Mouse (Mus musculus) CH12.LX (cell line): ENCODE results near the gene Gm17655. TPM values are rescaled to one million over a fixed set of nuclear protein-coding genes. Genes with fewer than 3 reads are reported as not detected.

Experiments
- DNase-seq: peaks from one replicate; pipeline ENCODE4 v3.0.0-alpha.2; 2013; ENCODE audit errors: extremely low read depth
- H3K27ac ChIP-seq: 2 replicates; pipeline ENCODE4 v1.5.1; 2012; ENCODE audit warnings: low read depth, mild to moderate bottlenecking, control low read depth, moderate library complexity; ENCODE audit not compliant: insufficient read depth
- H3K27me3 ChIP-seq: replicated peaks from 2 replicates; pipeline ENCODE3; 2012; ENCODE audit warnings: inconsistent platforms
- H3K36me3 ChIP-seq, 2 experiments: replicated peaks in 1 of 2; 2 replicates each; pipeline versions ENCODE3 to v1.6.1; 2012; ENCODE audit warnings: inconsistent platforms in 1 of 2, low read length in 1 of 2, mild to moderate bottlenecking in 1 of 2, mixed read lengths in 1 of 2, moderate library complexity in 1 of 2; ENCODE audit not compliant: control insufficient read depth in 1 of 2, insufficient read depth in 1 of 2
- H3K4me1 ChIP-seq, 2 experiments: 2 replicates each; pipeline ENCODE4 v1.6.1; 2012; ENCODE audit warnings: inconsistent platforms in 1 of 2, moderate library complexity in 1 of 2; ENCODE audit not compliant: insufficient read depth in 2 of 2, control insufficient read depth in 1 of 2
- H3K4me2 ChIP-seq: 2 replicates; pipeline ENCODE4 v1.6.1; 2012; ENCODE audit warnings: low read depth, mild to moderate bottlenecking, control low read depth; ENCODE audit not compliant: poor library complexity, insufficient read depth, severe bottlenecking
- H3K4me3 ChIP-seq, 3 experiments: fragments of 150-350 bp in 1 of 3; sonication (generic) in 1 of 3; replicated peaks in 1 of 3; 2 replicates each; pipeline versions ENCODE3 to v1.5.1; 2011 to 2012; ENCODE audit warnings: low read depth in 2 of 3, low read length in 2 of 3, mild to moderate bottlenecking in 2 of 3, moderate library complexity in 2 of 3, control low read depth in 1 of 3, improper control_type of control experiment in 1 of 3, inconsistent platforms in 1 of 3, mixed read lengths in 1 of 3; ENCODE audit not compliant: poor library complexity in 1 of 3
- H3K79me2 ChIP-seq: replicated peaks from 2 replicates; pipeline ENCODE4 v1.6.1; 2012; ENCODE audit warnings: mild to moderate bottlenecking, moderate library complexity; ENCODE audit not compliant: control insufficient read depth, poor library complexity, insufficient read depth, severe bottlenecking; ENCODE audit errors: extremely low read depth
- H3K9ac ChIP-seq: 2 replicates; pipeline ENCODE4 v1.6.1; 2012; ENCODE audit warnings: low read depth, mild to moderate bottlenecking, control low read depth, moderate library complexity; ENCODE audit not compliant: insufficient read depth
- H3K9me3 ChIP-seq: replicated peaks from 2 replicates; pipeline ENCODE3; 2012; ENCODE audit warnings: low read length, inconsistent platforms, mixed read lengths
- CHD1 ChIP-seq: IDR thresholded peaks from 2 replicates; pipeline ENCODE4 v1.6.1; 2012; ENCODE audit warnings: low read depth, low read length, improper control_type of control experiment, inconsistent platforms
- CTCF ChIP-seq, 2 experiments: IDR thresholded peaks in 1 of 2; conservative IDR thresholded peaks in 1 of 2; 2 replicates each; pipeline ENCODE4 v1.5.1; 2011 to 2012; ENCODE audit warnings: low read depth in 2 of 2, low read length in 2 of 2, improper control_type of control experiment in 1 of 2, inconsistent platforms in 1 of 2, mild to moderate bottlenecking in 1 of 2, moderate library complexity in 1 of 2
- EP300 ChIP-seq: IDR thresholded peaks from 2 replicates; pipeline ENCODE4 v1.6.1; 2011; ENCODE audit warnings: low read length, improper control_type of control experiment
- ETS1 ChIP-seq: conservative IDR thresholded peaks from 2 replicates; pipeline ENCODE4 v1.6.1; 2012; ENCODE audit warnings: low read depth, mild to moderate bottlenecking, inconsistent platforms, low read length, improper control_type of control experiment, moderate library complexity
- JUN ChIP-seq: IDR thresholded peaks from 2 replicates; pipeline ENCODE4 v1.6.1; 2011; ENCODE audit warnings: low read depth, mild to moderate bottlenecking, low read length, improper control_type of control experiment, moderate library complexity; ENCODE audit not compliant: insufficient read depth
- MAFK ChIP-seq: IDR thresholded peaks from 2 replicates; pipeline ENCODE4 v1.6.1; 2011; ENCODE audit warnings: low read length, improper control_type of control experiment; ENCODE audit not compliant: insufficient replicate concordance
- MAZ ChIP-seq: IDR thresholded peaks from 2 replicates; pipeline ENCODE4 v1.6.1; 2012; ENCODE audit warnings: low read depth, mild to moderate bottlenecking, inconsistent platforms, low read length, improper control_type of control experiment, moderate library complexity
- MYC ChIP-seq: IDR thresholded peaks from 2 replicates; pipeline ENCODE4 v1.6.1; 2011; ENCODE audit warnings: low read depth, mild to moderate bottlenecking, improper control_type of control experiment, low read length
- NRF1 ChIP-seq: IDR thresholded peaks from 2 replicates; pipeline ENCODE4 v1.6.1; 2014; ENCODE audit warnings: low read depth, mild to moderate bottlenecking, inconsistent platforms, low read length, improper control_type of control experiment, moderate library complexity
- POLR2A ChIP-seq: IDR thresholded peaks from 2 replicates; pipeline ENCODE4 v1.6.1; 2011; ENCODE audit warnings: low read depth, mild to moderate bottlenecking, improper control_type of control experiment, low read length
- POLR2AphosphoS2 ChIP-seq: IDR thresholded peaks from 2 replicates; pipeline ENCODE4 v1.6.1; 2011; ENCODE audit warnings: low read depth, low read length, improper control_type of control experiment
- RCOR1 ChIP-seq: conservative IDR thresholded peaks from 2 replicates; pipeline ENCODE4 v1.6.1; 2012; ENCODE audit warnings: low read depth, mild to moderate bottlenecking, inconsistent platforms, low read length, improper control_type of control experiment
- SIN3A ChIP-seq: IDR thresholded peaks from 2 replicates; pipeline ENCODE4 v1.6.1; 2012; ENCODE audit warnings: low read length, improper control_type of control experiment, inconsistent platforms
- TBP ChIP-seq: conservative IDR thresholded peaks from 2 replicates; pipeline ENCODE4 v1.6.1; 2011; ENCODE audit warnings: low read depth, low read length, improper control_type of control experiment
- UBTF ChIP-seq: IDR thresholded peaks from 2 replicates; pipeline ENCODE4 v1.6.1; 2012; ENCODE audit warnings: low read depth, mild to moderate bottlenecking, inconsistent platforms, low read length, improper control_type of control experiment, moderate library complexity
- ZC3H11A ChIP-seq: IDR thresholded peaks from 2 replicates; pipeline ENCODE4 v1.6.1; 2012; ENCODE audit warnings: low read depth, mild to moderate bottlenecking, inconsistent platforms, low read length, improper control_type of control experiment
- ZKSCAN1 ChIP-seq: IDR thresholded peaks from 2 replicates; pipeline ENCODE4 v1.6.1; 2012; ENCODE audit warnings: low read depth, inconsistent platforms, low read length, improper control_type of control experiment, borderline replicate concordance
- dilution Hi-C: fragments of 300-500 bp; cut with MboI; formaldehyde crosslinking; loops from 2 replicates; pipeline ENCODE4 v1.14.3; 2020; ENCODE audit warnings: low sequenced_read_pairs; ENCODE audit not compliant: extremely low pct_unique_long_range_greater_than_20kb, extremely low pct_ligation_motif_present
- in situ Hi-C: fragments of 300-500 bp; cut with MboI; formaldehyde crosslinking; loops from 3 replicates; pipeline ENCODE4 v1.14.3; 2019; ENCODE audit warnings: low sequenced_read_pairs, low pct_ligation_motif_present, low pct_unique_long_range_greater_than_20kb, mixed read lengths
- polyA plus RNA-seq: library from polyadenylated mRNA; unstranded; fragments of >175 nt; gene quantifications from 2 replicates; pipeline ENCODE4 v1.2.1, GENCODE M21; 2012; ENCODE audit warnings: low read depth; ENCODE audit not compliant: insufficient read length
- total RNA-seq, 2 experiments: library from RNA; depleted of rRNA; stranded (reverse); fragments of 300-350 nt in 1 of 2; fragments of >200 nt in 1 of 2; gene quantifications; 2 replicates each; pipeline ENCODE4 v1.2.3; 2012 to 2014

Gene Gm17655
- total and polyA plus RNA-seq, 3 experiments: 2.3 to 4.7 (median 2.6) TPM

DNA sequence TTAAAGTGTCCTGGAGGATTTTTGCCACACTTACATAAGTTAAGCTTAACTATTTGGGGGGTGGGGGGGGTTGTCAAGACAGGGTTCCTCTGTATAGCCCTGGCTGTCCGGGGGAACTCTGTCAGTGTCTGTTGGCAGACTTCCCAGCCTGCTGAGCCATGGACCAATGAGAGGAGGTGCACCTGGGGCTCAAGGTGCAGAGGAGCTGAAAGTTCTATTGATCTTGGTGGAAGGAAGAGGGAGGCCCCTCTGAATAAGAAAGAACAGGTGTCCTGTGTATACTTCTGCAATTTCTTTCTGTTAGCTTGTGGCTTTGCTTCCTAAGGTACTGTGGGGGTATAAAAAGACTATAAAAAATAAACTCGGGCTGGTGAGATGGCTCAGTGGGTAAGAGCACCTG, 19.2 kb upstream of the Gm17655 start:
- no peak for DNase-seq
- no peak for TF ChIP-seq TBP
- no peak for TF ChIP-seq EP300
- no peak for TF ChIP-seq UBTF
- TF ChIP-seq JUN: no peak
- TF ChIP-seq MYC: no peak
- TF ChIP-seq MAFK: no peak
- TF ChIP-seq CHD1: no peak
- no peak for TF ChIP-seq POLR2A
- no peak for TF ChIP-seq SIN3A
- TF ChIP-seq CTCF (conservative IDR thresholded peaks at IDR 0.05 in 1 of 2, IDR thresholded peaks at IDR 0.05 in 1 of 2; ENCODE audit: low read depth in 2 of 2, low read length in 2 of 2): no peak
- TF ChIP-seq RCOR1: no peak
- no peak for TF ChIP-seq ZC3H11A
- no peak overlapping the region for H3K27ac ChIP-seq
- no peaks in the 10 kb centered on the region for H3K9me3 ChIP-seq
- H3K4me1 ChIP-seq: peaks cover 0 to 25% of the 10 kb centered on the region in 2 experiments; a peak in 2 of 4 replicates
- in situ Hi-C loops (no loop called here), dilution Hi-C loops (no loop called here)
- H3K27me3 ChIP-seq: no peaks in the 10 kb centered on the region
- H3K9ac ChIP-seq: no peak overlapping the region
- H3K4me2 ChIP-seq: no peak overlapping the region
- H3K79me2 ChIP-seq: no peaks in the 10 kb centered on the region
- H3K36me3 ChIP-seq: no peaks in the 10 kb centered on the region
- H3K4me3 ChIP-seq: no peak overlapping the region

DNA sequence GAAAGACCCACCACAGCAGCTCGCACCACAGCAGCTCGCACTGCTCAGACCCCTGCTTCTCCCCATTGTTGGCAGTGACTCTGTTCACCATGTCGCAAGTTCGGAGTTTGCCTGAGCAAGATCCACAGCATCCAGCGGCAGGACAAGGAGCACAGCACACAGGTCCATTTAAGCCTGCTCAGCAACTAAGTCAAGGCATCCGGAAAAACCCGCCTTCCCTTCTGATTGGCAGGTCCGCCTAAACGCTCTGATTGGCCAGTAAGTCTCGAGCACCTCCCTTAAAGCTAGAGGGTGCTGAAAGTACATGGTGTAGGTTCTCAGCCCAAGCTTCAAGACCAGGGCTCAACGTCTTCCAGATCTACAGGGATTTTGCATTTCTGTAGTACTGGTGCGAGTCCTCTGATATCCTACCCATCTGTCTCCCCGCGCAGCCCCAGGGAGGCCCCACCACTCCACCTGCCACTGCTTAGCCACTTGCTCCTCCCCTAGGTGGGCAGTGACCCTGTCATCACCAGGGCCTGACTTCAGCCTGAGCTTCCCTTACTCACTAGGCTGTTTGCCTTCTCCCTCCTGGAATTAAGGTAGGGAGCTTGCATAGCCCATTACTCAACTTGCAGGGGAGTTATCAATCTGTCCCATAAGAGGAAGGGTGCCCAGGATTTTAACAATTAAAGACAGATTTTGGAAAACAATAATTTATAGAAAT, 14.0 kb upstream of the Gm17655 start:
- in situ Hi-C loops (no loop called here), dilution Hi-C loops (no loop called here)
- Histone ChIP-seq H3K9me3 (no peaks in the 10 kb centered on the region), H3K36me3 (peaks cover 3 to 14% of the 10 kb centered on the region in 2 experiments), H3K27me3 (no peaks in the 10 kb centered on the region), H3K4me2 (no peak overlapping the region), H3K9ac (no peak overlapping the region), H3K79me2 (no peaks in the 10 kb centered on the region), H3K4me1 (no peaks in the 10 kb centered on the region), H3K4me3 (no peak overlapping the region), H3K27ac (no peak overlapping the region)
- DNase-seq: no peak
- TF ChIP-seq POLR2A (no peak), ZKSCAN1 (no peak), POLR2AphosphoS2 (no peak), JUN (no peak), ETS1 (no peak), MAZ (no peak), NRF1 (no peak), UBTF (no peak)
